Mouse (Mus musculus) forebrain, embryonic 11.5 days (tissue): ENCODE data around the gene Gpr142. TPM values are rescaled to one million over a fixed set of nuclear protein-coding genes. Genes with fewer than 3 reads are reported as not detected.

Source experiments
- ATAC-seq: fragments of 200-750 bp; cut with Nextera tagmentation; replicated peaks from 2 replicates; pipeline ENCODE4 v1.8.0; 2017; ENCODE audit warnings: moderate TSS enrichment; ENCODE audit not compliant: low FRiP score
- DNase-seq: peaks from one replicate; pipeline ENCODE4 v3.0.0-alpha.2; 2017; ENCODE audit warnings: low spot score
- H3K27ac ChIP-seq: fragments of 300-500 bp; sonication (generic); 2 replicates; pipeline ENCODE4 v1.5.1; 2014; ENCODE audit warnings: low read depth, low read length
- H3K27me3 ChIP-seq: fragments of 300-500 bp; sonication (generic); 2 replicates; pipeline ENCODE4 v1.6.1; 2014; ENCODE audit warnings: mild to moderate bottlenecking, low read length, mixed read lengths; ENCODE audit not compliant: control insufficient read depth, insufficient read depth
- H3K36me3 ChIP-seq: fragments of 300-500 bp; sonication (generic); 2 replicates; pipeline ENCODE4 v1.6.1; 2014; ENCODE audit warnings: mild to moderate bottlenecking, low read length, moderate library complexity, mixed read lengths; ENCODE audit not compliant: control insufficient read depth, insufficient read depth
- H3K4me1 ChIP-seq: fragments of 300-500 bp; sonication (generic); replicated peaks from 2 replicates; pipeline ENCODE4 v1.6.1; 2014; ENCODE audit warnings: low read length, mixed read lengths; ENCODE audit not compliant: control insufficient read depth, insufficient read depth
- H3K4me2 ChIP-seq: fragments of 300-500 bp; sonication (generic); 2 replicates; pipeline ENCODE4 v1.6.1; 2014; ENCODE audit warnings: low read depth, mild to moderate bottlenecking, low read length, moderate library complexity, mixed read lengths; ENCODE audit not compliant: severe bottlenecking
- H3K4me3 ChIP-seq: fragments of 300-500 bp; sonication (generic); 2 replicates; pipeline ENCODE4 v1.5.1; 2014; ENCODE audit warnings: low read depth, low read length
- H3K9ac ChIP-seq: fragments of 300-500 bp; sonication (generic); 2 replicates; pipeline ENCODE4 v1.6.1; 2014; ENCODE audit warnings: low read length
- H3K9me3 ChIP-seq: fragments of 300-500 bp; sonication (generic); 2 replicates; pipeline ENCODE4 v1.6.1; 2016; ENCODE audit warnings: low read length, mixed read lengths; ENCODE audit not compliant: control insufficient read depth
- WGBS: fragments of 180-500 bp; shearing (Covaris S2); extraction: QIAGEN DNeasy Blood & Tissue Kit; methylation state at CpG from one replicate; pipeline ENCODE4 v1.1.7; 2014; 5-methylcytosine and 5-hydroxymethylcytosine counted together
- polyA plus RNA-seq: library from polyadenylated mRNA; unstranded; fragments of >200 nt; fragmentation: Nextera tagmentation; extraction: Ambion mirVana; gene quantifications from 2 replicates; pipeline ENCODE4 v1.2.1, GENCODE M21; 2014

The Gpr142 gene
- polyA plus RNA-seq, 1 experiment from 2014 or later, result not detected

GRCm38 (mm10) chr11:114833166-114833565, 34.4 kb downstream of the Gpr142 start:
- H3K4me2 ChIP-seq, result no peak overlapping the region
- no peaks in the 10 kb centered on the region for H3K36me3 ChIP-seq
- no peak for DNase-seq
- H3K27ac ChIP-seq, result no peak overlapping the region
- no peak for ATAC-seq
- no peaks in the 10 kb centered on the region for H3K9me3 ChIP-seq
- H3K9ac ChIP-seq, result no peak overlapping the region
- H3K4me1 ChIP-seq, result peaks cover 13% of the 10 kb centered on the region
- WGBS, result 59% methylated on average over 5 of the region's 5 CpGs
- no peak overlapping the region for H3K4me3 ChIP-seq
- H3K27me3 ChIP-seq, result no peaks in the 10 kb centered on the region

DNA sequence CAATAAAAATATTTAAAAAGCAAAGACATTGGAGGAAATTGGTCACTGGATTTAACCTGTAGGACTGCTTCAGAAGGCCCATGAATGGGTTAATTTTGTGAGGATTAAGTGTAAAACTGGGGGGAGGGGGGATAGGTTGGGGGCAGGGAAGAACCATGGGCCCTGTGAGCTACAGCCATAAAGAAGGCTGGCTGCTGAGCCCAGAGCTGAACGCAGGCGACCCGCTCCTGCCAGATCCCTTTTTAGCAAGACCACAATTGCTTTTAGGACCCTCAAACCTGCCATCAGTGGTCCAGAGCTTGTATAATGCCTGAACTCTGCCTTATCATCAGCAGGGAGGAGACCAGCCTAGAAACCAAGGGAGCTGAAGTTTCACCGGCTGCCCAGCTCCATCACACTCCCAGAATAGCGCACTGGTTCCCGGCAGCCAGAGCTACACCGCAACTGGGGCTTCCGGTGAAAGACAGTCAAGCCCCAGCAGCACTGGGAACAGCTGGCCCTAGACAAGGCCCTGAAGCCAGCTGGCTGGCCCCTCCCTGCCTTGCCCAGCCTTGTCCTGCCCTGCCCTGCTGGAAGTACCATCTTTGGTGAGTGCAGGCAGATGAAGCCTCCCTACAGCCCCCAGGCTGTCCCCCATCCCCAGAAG, 45.2 kb downstream of the Gpr142 start:
- Histone ChIP-seq H3K4me2 (0 out of 2 replicates have a peak overlapping the region, but pooled peaks have one; percentile 29), H3K27me3 (0 out of 2 replicates have a peak, but pooled peaks cover 2% of the 10 kb centered on the region), H3K27ac (peak overlapping the region; percentile 64; the same call in 1 of the 2 replicates), H3K9ac (peak overlapping the region; percentile 57; the same call in 1 of the 2 replicates), H3K4me3 (no peak overlapping the region), H3K4me1 (peaks cover 2% of the 10 kb centered on the region; the same call in 1 of the 2 replicates), H3K9me3 (no peaks in the 10 kb centered on the region; the same call in 1 of the 2 replicates), H3K36me3 (no peaks in the 10 kb centered on the region)
- 4% methylated on average over 8 of the region's 8 CpGs for WGBS
- ATAC-seq (no peak), DNase-seq (peak; percentile 66)

DNA sequence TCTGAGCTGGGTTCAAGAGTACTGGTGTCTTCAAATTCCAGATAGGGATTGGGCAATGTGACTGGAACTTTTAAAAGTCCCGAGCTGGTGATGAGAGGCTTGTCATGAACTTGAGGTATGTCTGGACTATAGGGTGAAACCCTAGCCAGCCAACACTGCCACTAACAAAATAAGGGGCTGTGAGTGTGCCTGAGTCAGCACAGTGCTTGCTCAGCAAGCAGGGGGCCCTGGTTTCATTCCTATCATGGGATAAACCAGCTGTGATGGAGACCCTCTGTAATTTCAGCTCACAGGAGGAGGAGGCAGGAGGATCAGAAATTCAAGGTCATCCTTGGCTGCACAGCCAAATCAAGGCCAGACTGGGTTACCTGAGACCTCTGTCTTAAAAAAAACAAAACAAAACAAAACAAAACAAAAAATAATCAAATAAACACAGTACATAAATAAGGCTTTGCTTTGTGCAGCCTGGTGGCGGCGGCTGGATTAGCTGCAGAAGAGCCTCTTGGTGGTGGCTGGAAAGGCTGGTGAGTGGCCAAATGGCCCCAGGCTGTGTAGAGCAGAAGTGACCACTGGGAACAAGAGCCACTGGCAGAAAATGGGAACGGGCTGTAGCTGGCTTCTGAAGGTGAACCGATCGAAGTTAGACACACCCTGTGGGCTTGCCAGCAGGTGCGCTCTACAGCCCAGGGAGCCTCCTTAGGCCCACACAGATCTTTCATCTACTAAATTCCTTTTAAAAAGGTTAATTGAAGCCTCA, 45.9 kb downstream of the Gpr142 start:
- ATAC-seq (no peak), DNase-seq (no peak)
- Histone ChIP-seq H3K27me3 (peaks cover 8% of the 10 kb centered on the region), H3K4me1 (peaks cover 2% of the 10 kb centered on the region; the same call in 1 of the 2 replicates), H3K27ac (no peak overlapping the region), H3K36me3 (no peaks in the 10 kb centered on the region), H3K9me3 (no peaks in the 10 kb centered on the region; the same call in 1 of the 2 replicates), H3K9ac (no peak overlapping the region), H3K4me3 (no peak overlapping the region), H3K4me2 (no peak overlapping the region)
- 65% methylated on average over 7 of the region's 7 CpGs for WGBS

DNA sequence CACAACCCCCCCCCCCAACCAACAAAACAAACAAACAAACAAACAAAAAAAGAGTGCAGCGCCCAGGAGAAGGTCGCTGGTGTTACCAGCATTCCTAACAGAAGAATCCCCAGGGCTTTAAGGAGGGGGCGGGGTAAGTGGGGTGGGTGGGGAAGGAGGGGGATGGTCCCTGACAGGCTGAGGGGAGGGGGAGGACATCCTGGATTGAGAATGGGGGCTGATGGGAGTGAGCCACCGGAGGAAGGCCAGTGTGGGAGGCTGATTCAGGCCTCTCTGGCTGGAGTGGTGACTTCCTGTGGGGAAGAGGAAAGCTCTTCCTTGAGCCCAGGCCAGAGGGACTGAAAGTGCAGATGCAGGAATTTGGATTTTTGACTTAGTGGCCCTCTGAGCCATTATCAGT, 47.6 kb downstream of the Gpr142 start:
- WGBS, result 82% methylated on average over 4 of the region's 4 CpGs
- no peak overlapping the region for H3K9ac ChIP-seq
- ATAC-seq (no peak), DNase-seq (no peak)
- H3K4me1 ChIP-seq, result peaks cover 2% of the 10 kb centered on the region; the same call in 1 of the 2 replicates
- H3K4me2 ChIP-seq, result no peak overlapping the region
- no peak overlapping the region for H3K4me3 ChIP-seq
- peaks cover 24% of the 10 kb centered on the region for H3K27me3 ChIP-seq
- no peak overlapping the region for H3K27ac ChIP-seq
- H3K9me3 ChIP-seq, result no peaks in the 10 kb centered on the region; the same call in 1 of the 2 replicates
- no peaks in the 10 kb centered on the region for H3K36me3 ChIP-seq

DNA sequence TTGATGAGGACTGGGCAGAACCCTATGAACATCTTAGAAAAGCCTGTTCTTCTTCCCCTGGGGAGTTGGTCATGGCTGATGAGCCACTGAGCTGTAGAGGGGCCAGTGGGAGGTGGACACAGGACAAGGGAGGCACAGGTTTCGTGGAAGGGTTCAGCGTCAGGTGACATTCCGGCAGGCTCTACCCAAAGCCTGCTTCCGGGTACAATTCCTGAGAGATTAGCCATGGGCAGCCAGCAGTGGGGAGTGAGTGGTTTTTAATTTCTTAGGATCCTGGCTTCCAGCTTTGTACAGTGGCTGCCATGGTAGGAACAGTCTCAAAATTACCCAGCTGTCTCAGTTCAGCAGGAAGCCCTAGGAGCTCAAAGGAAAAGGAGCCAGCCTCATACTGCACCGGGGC, 48.3 kb downstream of the Gpr142 start:
- Histone ChIP-seq H3K9me3 (no peaks in the 10 kb centered on the region), H3K27ac (no peak overlapping the region), H3K9ac (no peak overlapping the region), H3K4me3 (no peak overlapping the region), H3K36me3 (no peaks in the 10 kb centered on the region), H3K4me2 (no peak overlapping the region), H3K27me3 (peaks cover 31% of the 10 kb centered on the region), H3K4me1 (peaks cover 4% of the 10 kb centered on the region; the same call in 1 of the 2 replicates)
- ATAC-seq, result no peak
- no peak for DNase-seq
- 83% methylated on average over 5 of the region's 5 CpGs for WGBS

DNA sequence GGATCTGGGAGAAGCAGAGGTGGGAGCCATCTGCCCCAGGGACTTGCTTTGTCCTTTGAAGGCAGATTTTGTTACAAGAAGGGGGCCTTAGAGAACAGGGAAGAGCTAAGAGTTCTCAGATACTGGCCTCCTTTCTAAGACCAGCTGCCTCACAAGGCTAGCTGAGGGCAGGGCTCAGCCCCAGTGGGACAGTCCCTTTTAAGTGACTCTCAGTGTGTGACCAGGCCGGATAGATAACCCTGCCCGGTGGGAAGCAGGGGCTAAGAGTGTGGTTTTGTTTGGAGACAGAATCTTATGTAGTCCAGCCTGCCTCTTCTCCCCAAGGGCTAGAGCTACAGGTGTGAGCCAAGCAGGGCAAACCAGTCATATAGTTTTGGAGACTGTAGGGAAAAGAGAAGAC, 50.8 kb downstream of the Gpr142 start:
- Histone ChIP-seq H3K4me2 (no peak overlapping the region), H3K9me3 (no peaks in the 10 kb centered on the region), H3K36me3 (no peaks in the 10 kb centered on the region), H3K27me3 (peaks cover 45% of the 10 kb centered on the region), H3K4me3 (no peak overlapping the region), H3K9ac (no peak overlapping the region), H3K4me1 (peaks cover 6% of the 10 kb centered on the region; the same call in 1 of the 2 replicates), H3K27ac (no peak overlapping the region)
- no peak for ATAC-seq
- no peak for DNase-seq
- 4% methylated on average over 2 of the region's 2 CpGs for WGBS

- Histone ChIP-seq H3K9ac (no peak overlapping the region), H3K4me2 (no peak overlapping the region; the same call in 1 of the 2 replicates), H3K36me3 (no peaks in the 10 kb centered on the region), H3K4me3 (no peak overlapping the region), H3K27me3 (peaks cover 45% of the 10 kb centered on the region), H3K27ac (no peak overlapping the region), H3K9me3 (no peaks in the 10 kb centered on the region), H3K4me1 (peaks cover 6% of the 10 kb centered on the region; the same call in 1 of the 2 replicates)
- no peak for DNase-seq
- 16% methylated on average over 5 of the region's 5 CpGs for WGBS
- no peak for ATAC-seq
Observed at GRCm38 (mm10) chr11:114850066-114850451, 51.3 kb downstream of the Gpr142 start.

DNA sequence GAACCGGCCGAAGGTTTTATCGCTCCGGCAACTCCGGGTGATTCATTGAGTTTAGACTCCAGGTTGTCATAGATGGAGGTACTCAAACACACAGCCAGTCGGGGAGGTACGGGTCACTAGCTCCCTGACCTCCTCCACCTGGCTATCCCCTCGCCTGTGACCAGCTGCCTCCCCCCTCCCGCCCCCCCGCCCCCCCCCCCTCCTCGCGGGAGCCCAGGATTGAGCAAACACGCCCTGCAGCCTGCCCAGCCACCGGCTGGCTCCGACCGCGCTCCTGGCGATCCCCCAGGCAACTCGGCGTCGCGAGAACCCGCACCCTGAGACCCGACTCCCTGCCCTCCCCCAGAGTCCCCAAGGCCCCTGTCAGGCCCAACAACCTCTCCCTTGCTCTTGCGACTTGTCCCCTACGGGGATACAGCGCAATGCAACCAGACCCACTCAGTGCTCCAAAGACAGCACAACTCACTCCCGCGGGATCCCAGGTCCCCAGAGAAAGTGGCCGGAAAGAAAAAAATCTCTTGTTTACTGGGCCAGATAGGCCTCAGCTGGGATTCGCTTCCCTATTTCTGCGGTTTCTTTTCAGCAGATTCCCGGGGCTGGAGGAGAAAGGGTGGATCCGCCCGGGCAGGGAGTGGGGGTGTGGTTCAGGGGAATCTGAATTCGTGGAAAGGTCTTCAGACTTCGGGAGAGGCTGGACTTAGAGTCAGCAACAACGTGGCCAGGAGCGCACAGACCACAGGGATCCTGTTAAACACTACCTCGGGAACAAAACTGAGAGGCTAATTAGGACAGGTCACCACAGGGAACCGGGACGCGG, 51.9 kb downstream of the Gpr142 start, which contains the start of gene Gprc5c:
Gene Gprc5c (plus strand): TSS at position 701 of the 817 bp plus-strand sequence.
- H3K4me3 ChIP-seq, result peak within 1 kb of the TSS; percentile 53
- H3K27me3 ChIP-seq, result peaks cover 45% of the 10 kb centered on the region
- H3K9ac ChIP-seq, result peak within 1 kb of the TSS; percentile 50
- H3K9me3 ChIP-seq, result no peaks in the 10 kb centered on the region
- ATAC-seq (peak; percentile 49; the same call in 1 of the 2 replicates), DNase-seq (peak; percentile 69)
- WGBS, result under 1% methylated on average over 32 of the region's 43 CpGs
- no peak within 1 kb of the TSS for H3K27ac ChIP-seq
- H3K36me3 ChIP-seq, result no peaks in the 10 kb centered on the region
- H3K4me2 ChIP-seq, result peak within 1 kb of the TSS; percentile 95
- H3K4me1 ChIP-seq, result peaks cover 6% of the 10 kb centered on the region; the same call in 1 of the 2 replicates
